Mouse (Mus musculus) brown adipose tissue, adult 24 weeks (tissue): Measurements from ENCODE around the gene Nip7. TPM values are rescaled to one million over a fixed set of nuclear protein-coding genes. Genes with fewer than 3 reads are reported as not detected.

ENCODE experiments used
- H3K27ac ChIP-seq: fragments of 200-500 bp; replicated peaks from 2 replicates; pipeline ENCODE4 v1.5.1; 2012; ENCODE audit warnings: low read depth, mild to moderate bottlenecking, low read length
- H3K4me1 ChIP-seq: fragments of 200-500 bp; 2 replicates; pipeline ENCODE4 v1.6.1; 2012; ENCODE audit warnings: low read length, mixed read lengths; ENCODE audit not compliant: control insufficient read depth, insufficient read depth, insufficient read length
- H3K4me3 ChIP-seq: fragments of 200-500 bp; 2 replicates; pipeline ENCODE4 v1.5.1; 2012; ENCODE audit warnings: low read depth, mild to moderate bottlenecking, low read length, moderate library complexity; ENCODE audit not compliant: insufficient read depth
- polyA plus RNA-seq: library from polyadenylated mRNA; stranded (reverse); fragments of >200 nt; gene quantifications from 2 replicates; pipeline ENCODE4 v1.2.4, GENCODE M21; 2012; ENCODE audit not compliant: missing spikeins, insufficient read depth, insufficient read length

Nip7 gene
- polyA plus RNA-seq, 1 experiment, result 22.2 TPM

DNA sequence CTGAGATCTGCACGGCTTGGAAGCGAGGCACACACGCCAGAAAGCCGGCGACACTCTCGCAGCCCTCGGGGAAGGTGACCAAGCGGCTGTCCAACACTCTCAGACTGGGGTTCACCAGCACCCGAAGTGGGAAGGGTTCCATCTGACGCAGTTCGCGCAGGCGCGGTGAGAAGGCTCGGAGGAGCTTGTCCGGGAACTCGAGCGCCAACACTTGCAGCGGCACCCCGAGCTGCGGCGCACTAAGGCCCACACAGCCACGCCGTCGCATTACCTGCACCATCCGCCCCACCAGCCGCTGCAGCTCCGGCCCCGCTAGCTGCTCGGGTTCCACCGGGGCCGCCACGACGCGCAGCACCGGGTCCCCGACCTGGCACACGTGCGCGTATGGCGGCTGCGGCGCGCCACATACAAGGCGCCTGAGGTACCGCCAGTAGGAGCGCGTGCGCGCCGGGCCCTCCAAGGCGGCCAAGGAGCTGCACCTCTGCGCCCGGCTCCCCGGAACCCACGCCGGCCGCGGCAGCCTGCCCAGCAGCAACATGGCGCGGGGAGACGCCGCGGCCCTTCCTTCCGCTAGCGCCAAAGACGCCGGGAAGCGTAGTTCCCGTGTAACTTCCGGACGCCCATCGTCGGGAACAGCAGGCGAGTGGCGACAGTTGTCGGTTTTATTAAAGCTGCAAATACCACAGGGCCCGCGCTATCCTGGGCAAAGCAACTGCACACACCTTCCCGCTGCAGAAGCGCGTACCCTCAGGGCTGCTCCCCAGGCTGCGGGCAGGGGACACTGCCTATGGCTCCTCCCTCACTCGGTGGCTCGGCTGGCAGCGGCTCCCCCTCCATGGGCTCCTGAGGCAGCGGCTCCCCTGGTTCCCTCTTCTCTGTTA is 8.4 kb upstream of the Nip7 start, which contains the start of gene Pdf:
Gene Pdf (minus strand): TSS at position 554 of the 881 bp plus-strand sequence.
- H3K27ac ChIP-seq, result peak within 1 kb of the TSS; percentile 46
- peaks cover 4% of the 10 kb centered on the region; the same call in 1 of the 2 replicates for H3K4me1 ChIP-seq
- peak within 1 kb of the TSS; percentile 78 for H3K4me3 ChIP-seq

DNA sequence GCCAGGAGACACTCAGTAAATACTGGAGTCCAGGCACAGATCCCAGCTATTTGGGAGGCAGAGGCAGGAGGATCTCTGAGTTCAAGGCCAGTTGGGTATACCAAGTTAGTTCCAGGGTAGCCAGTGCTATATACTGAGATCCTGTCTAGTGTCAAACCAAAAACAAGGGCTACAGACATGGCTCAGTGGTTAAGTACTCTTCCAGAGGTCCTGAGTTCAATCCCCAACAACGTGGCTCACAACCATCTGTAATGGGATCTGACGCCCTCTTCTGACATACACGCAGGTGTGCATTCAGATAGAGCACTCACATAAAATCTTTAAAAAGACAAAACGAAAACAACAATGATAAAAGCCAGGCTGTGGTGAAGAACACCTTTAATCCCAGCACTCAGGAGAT is 7.2 kb upstream of the Nip7 start:
- Histone ChIP-seq H3K27ac (no peak overlapping the region), H3K4me3 (no peak overlapping the region), H3K4me1 (peaks cover 4% of the 10 kb centered on the region; the same call in 1 of the 2 replicates)

DNA sequence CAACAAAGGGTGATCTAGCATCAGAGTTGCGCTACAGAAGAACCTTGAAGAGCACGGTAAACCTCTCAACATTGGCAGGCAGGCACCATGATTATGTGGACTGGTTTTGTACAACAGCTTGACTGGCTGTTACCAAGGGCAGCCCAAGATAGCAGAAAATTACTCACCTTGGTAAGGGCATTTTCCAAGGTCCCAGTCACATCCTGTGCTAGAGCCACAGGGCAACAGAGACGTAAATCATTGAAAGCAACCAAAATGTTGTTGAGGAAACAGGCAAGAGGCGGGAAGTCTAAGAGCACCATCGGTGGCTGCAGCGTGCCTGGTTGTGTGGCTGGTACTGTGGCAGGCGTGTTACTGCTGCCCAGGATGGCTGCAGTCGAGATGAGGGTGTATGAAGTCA is 4.6 kb upstream of the Nip7 start:
- no peak overlapping the region for H3K27ac ChIP-seq
- no peak overlapping the region for H3K4me3 ChIP-seq
- peaks cover 2% of the 10 kb centered on the region; the same call in 1 of the 2 replicates for H3K4me1 ChIP-seq

DNA sequence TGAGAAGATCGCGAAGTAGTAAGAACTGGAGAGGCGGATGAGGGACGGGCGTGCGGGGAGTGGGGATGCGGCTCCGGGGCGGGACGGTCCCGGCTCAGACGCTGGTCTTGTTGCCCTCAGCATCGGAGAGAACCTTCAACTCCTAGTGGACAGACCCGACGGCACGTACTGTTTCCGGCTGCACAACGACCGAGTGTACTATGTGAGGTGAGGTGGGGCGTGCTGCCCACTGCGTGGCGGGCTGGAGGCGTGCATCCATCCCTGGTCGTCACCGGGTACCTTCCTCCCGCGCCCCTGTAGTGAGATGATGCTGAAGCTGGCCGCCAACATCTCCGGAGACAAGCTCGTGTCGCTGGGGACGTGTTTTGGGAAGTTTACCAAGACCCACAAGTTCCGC is 294 bp downstream of the Nip7 start:
- Histone ChIP-seq H3K4me3 (peak overlapping the region; percentile 85), H3K27ac (peak overlapping the region; percentile 20), H3K4me1 (peaks cover 3% of the 10 kb centered on the region; the same call in 1 of the 2 replicates)

DNA sequence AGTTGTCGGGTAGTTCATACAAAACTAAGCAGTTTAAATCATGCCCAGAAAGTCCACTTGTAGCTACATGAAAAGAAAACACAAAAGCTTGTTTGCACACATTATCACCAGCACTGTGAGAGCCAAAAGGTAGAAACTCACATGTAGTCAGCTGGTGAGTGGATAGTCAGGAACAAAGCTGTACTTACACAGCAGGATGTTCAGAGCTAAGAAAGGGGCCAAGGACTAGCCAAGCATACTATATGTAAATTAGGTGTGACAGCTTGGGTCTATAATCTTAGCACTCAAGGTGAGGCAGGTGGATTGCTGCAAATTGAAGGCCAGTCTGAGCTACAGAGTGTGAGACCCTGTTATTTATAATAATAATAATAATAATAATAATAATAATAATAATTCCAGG is 5.9 kb downstream of the Nip7 start:
- H3K27ac ChIP-seq, result no peak overlapping the region
- no peaks in the 10 kb centered on the region for H3K4me1 ChIP-seq
- H3K4me3 ChIP-seq, result no peak overlapping the region

DNA sequence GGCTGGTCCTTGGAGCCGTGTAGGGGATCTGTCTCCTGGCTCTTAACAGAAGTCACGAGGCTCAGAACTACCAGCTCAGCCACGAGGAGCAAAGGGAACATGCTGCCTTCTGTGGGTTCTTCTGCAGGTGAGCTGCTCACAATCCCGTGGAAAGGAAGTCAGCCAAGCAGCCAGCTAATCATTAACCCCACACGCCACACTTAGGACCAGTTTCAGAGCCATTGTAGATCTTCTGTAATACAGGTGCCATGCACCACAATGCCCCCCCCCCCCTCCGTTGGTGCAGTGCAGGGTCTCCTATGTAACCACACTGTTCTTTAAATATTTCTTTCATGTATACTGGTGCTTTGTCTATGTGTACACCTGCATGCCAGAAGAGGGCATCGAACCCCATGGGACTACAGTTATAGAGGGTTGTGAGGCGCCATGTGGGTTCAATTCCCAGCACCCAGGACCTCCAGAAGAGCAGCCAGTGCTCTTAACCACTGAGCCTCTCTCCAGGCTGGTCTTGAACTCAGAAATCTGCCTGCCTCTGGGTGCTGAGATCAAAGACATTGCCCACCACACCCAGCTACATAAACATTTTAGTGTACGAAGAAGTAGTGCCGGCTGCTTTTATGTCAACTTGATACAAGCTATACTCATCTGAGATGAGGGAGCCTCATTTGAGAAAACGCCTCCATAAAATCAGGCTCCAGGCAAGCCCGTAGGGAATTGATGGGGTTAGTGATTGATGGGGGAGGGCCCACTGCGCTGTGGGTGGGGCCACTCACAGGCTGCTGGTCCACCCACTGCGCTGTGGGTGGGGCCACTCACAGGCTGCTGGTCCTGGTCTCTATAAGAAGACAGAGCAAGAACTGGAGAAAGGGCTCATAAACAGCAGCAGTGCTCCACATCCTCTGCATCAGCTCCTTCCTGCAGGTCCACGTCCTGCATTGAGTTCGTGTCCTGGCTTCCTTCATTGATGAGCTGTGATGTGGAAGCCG is 9.1 kb downstream of the Nip7 start, which contains the start of gene Tmed6:
Gene Tmed6 (minus strand): TSS at position 134 of the 986 bp plus-strand sequence.
- Histone ChIP-seq H3K4me1 (no peaks in the 10 kb centered on the region), H3K27ac (no peak within 1 kb of the TSS), H3K4me3 (no peak within 1 kb of the TSS)

DNA sequence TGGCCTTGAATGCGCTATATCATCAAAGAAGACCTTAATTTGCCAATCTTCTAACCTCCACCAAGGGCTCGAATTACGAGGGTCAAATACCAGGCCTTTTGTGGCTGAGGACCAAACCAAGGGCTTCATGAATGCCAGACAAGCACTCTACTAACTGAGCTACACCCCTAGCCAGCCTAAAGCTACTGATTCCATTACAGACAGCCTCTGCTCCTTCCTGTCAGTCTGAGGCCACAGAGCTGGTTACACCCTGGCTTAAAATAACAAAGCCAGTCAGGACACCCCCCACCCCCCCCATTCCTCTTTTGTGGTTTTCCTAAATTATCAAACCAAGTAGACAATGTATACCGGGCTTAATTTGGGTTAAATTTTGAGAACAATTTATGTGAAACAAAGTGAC is 17.0 kb downstream of the Nip7 start:
- H3K27ac ChIP-seq, result no peak overlapping the region

DNA sequence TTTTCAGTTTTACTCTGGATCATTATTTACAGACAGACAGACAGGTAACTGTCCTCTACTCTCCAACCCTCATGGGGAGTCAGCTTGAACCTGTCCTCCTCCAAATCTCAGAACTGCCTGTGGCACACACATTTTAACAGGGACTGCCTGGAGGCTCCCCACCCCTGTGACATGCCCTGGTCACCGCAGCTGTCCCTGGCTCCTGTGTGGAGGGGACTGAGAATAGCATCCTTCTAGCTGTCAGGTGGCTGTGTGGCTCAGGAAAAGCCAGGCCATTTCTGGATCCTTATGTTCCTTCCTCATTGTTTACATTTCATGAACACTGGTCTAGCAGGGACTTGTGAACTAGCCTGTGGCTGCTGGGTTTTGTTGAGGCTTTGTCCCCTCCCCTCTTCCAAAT is 17.5 kb downstream of the Nip7 start:
- Histone ChIP-seq H3K4me1 (no peaks in the 10 kb centered on the region), H3K27ac (no peak overlapping the region), H3K4me3 (no peak overlapping the region)

More for the DNA sequence above, 17.0 kb downstream of the Nip7 start:
- no peaks in the 10 kb centered on the region for H3K4me1 ChIP-seq
- no peak overlapping the region for H3K4me3 ChIP-seq

DNA sequence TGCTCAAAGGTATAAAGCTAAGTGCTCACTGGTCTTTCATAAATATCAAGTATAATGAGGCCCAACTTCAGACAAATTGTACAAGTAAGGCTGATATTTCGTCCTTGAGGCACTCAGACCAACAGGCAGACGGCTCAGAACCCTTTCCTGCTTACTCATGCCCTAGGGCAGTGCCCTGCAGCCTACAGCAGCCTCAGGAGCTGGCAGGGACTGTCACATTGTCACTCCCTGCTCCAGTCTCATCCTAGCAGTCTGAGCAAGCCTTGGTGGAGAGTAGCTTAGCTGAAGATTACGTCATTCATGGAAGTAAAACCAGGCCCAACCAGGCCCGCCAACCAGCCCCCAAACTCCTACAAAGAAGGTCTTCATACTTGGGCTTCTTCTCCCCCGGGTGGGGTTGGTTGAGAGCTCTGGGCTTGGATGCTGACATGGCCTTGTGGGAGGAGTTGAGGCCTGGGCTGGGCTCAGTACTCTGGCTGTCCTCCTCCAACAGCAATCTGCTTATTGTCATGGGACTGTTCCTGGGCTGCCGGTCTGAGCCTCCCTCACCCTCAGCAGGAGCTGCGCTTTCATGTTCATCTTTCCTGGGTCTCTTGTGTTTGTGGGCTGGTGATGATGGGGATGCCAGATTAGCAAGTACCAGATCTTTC is 19.7 kb downstream of the Nip7 start:
- no peak overlapping the region for H3K27ac ChIP-seq

DNA sequence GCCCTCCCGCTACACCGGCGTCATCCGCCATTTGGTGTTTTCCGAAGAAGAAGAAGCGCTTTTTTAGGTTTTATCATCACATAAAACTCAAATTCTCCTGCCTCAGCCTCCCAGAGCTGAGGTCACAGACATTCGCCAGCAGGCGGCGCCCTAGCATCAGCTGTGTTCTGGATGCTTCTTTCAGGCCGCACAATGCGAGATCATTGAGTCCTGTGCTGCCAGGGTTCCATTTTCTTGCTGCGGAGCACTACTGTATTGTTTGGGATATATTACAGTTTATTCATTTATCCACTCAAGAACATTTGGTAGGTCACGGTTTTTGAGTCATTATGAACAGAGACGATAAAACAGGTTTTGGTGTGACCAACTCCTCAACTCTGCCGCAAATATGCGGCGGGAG is 28.7 kb downstream of the Nip7 start:
- Histone ChIP-seq H3K4me1 (no peaks in the 10 kb centered on the region), H3K27ac (no peak overlapping the region), H3K4me3 (no peak overlapping the region)

More for the DNA sequence above, 19.7 kb downstream of the Nip7 start:
- H3K4me3 ChIP-seq, result no peak overlapping the region
- no peaks in the 10 kb centered on the region for H3K4me1 ChIP-seq

DNA sequence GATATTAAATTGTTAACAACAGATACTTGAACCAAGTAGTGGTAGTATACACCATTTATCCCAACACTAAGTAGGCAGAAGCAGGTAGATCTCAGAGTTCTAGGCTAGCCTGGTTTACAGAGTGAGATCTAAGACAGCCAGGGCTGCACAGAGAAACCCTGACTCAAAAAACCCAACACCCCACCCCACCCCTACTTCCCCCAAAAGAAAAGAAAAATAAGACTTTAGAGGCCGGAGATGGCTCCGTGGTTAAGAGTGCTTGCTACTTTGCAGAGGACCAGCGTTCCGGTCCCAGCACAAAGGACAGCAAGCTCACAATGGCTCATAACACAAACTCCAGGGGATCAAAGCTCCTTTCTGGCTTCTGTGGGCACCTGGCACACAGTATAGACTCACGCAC is 29.3 kb downstream of the Nip7 start:
- Histone ChIP-seq H3K27ac (no peak overlapping the region), H3K4me1 (no peaks in the 10 kb centered on the region), H3K4me3 (no peak overlapping the region)

DNA sequence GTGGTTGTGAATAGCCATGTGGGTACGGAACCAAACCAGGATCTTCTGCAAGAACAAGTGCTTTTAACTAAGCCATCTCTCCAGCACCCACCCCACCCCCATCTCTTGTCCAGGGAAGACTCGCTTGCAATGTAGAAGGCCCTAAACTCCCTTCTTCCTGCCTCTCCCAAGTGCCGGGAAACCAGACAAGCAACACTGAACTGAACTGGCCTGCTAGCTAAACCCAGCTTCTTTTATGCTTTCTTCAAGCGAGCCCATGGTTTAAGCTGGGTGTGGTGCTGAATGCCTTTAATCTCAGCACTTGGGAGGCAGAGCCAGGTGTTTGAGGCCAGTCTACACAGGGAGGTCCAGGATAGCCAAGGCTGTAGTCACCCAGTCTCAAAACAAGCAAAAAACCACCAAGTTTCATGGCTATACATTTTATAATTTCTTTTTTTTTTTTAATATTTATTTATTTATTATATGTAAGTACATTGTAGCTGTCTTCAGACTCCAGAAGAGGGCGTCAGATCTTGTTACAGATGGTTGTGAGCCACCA is 31.9 kb downstream of the Nip7 start:
- no peak overlapping the region for H3K27ac ChIP-seq
- no peak overlapping the region for H3K4me3 ChIP-seq
- H3K4me1 ChIP-seq, result no peaks in the 10 kb centered on the region

DNA sequence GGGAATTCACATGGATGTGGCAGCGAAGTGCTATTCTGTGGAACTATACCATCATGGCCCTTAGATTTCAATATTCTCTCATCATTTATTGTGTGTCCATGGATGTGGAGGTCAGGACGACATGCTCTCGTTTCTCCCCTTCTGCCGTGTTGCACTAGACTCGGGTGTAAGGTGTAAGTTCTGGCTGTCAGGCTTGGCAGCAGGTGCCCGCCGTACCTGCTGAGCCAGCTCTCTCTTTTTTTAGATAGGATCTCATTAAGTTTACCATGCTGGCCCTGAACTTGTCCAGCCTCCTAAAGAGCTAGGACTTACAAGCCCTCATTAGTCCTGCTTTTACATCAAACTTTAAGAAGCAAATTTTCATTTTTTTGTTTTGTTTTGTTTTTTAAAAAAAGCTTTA is 33.9 kb downstream of the Nip7 start:
- no peak overlapping the region for H3K27ac ChIP-seq
- no peak overlapping the region for H3K4me3 ChIP-seq
- no peaks in the 10 kb centered on the region; the same call in 1 of the 2 replicates for H3K4me1 ChIP-seq

DNA sequence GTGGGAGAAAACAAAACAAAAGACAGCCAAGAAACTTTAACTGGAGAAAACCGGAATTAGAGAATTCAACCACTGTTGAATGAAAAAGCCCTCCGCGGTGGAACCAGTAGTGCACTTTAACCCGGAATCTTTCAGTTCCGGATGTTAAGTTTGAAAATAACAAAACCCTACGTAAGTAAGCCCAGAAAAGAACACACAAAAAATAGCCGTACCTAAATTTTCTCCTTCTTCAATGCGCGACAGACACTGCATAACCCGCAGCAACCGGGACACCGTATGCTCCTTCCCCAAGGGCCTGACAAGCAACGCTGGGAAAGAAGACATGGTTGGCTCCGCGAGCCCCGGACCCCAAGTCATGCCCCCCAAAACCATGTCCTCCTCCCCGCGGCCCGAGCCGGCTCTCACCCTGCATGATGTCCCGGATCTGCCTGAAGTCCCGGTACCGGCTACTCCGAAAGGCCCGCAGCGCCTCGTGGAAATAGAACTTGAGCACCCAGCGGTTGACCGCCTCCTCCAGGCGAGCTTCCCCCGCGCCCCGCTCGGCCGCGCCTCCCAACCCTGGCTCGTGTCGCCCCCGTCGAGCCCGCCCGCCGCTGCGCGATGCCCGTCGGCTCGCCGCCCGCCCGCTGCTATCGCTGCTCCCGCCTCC is 39.2 kb downstream of the Nip7 start:
- peaks cover 3% of the 10 kb centered on the region for H3K4me1 ChIP-seq
- H3K4me3 ChIP-seq, result peak overlapping the region; percentile 98
- peak overlapping the region; percentile 77 for H3K27ac ChIP-seq
